14 mouse cellular contexts compared by ENCODE assay signal in genomic region chr13:60126338-60126737, GRCm38 (mm10). TPM values are rescaled to one million over a fixed set of nuclear protein-coding genes. Genes with fewer than 3 reads are reported as not detected.
DNase-seq lines count a peak whose midpoint lies in the region; ATAC-seq and TF ChIP-seq lines count a peak whose summit lies in the region.
"Had no signal": no experiment of that assay in that cellular context is flagged by ENCODE, and none has a peak within 500 bp of the region (broad histone marks: within the 10 kb centered on the region; RNA-seq: fewer than 3 reads in every experiment).

No protein-coding gene starts in this region.

- peak overlapping the region; percentile 90 for H3K27ac ChIP-seq in forebrain, embryonic 12.5 days
- H3K27ac ChIP-seq in hindbrain, embryonic 16.5 days (ENCODE audit: low read depth, low read length), result no peak overlapping the region
- H3K27ac ChIP-seq in midbrain, embryonic 15.5 days, result no peak overlapping the region
- H3K27ac ChIP-seq in thymus, adult 2 months (ENCODE audit: control insufficient read depth, insufficient read depth, low read length), result no peak overlapping the region
- H3K27ac ChIP-seq: layer of hippocampus, adult 2 months had no signal

- H3K4me3 ChIP-seq in forebrain, embryonic 12.5 days (replicated peaks), result no peak overlapping the region
- H3K4me3 ChIP-seq in hindbrain, embryonic 16.5 days (ENCODE audit: low read length), result peak overlapping the region; percentile 4
- H3K4me3 ChIP-seq in midbrain, embryonic 15.5 days, result no peak overlapping the region
- H3K4me3 ChIP-seq in thymus, adult 2 months (ENCODE audit: control insufficient read depth, insufficient read depth, low read length), result no peak overlapping the region
- H3K4me3 ChIP-seq: layer of hippocampus, adult 2 months had no signal

- 0 out of 2 replicates have a peak, but pooled peaks have one; percentile 6 for ATAC-seq in forebrain, embryonic 12.5 days (ENCODE audit: low FRiP score)
- 0 out of 2 replicates have a peak, but pooled peaks have one; percentile 28 for ATAC-seq in hindbrain, embryonic 16.5 days
- ATAC-seq in midbrain, embryonic 15.5 days (replicated peaks), result peak; percentile 53; the same call in 1 of the 2 replicates
- ATAC-seq: intestine, embryonic 16.5 days; lung, postnatal 0 days had no signal

- DNase-seq in heart, adult 11 months, result peak; percentile 53
- DNase-seq in heart, postnatal 14 days, result no peak
- no peak for DNase-seq in thymus, postnatal 36 days
- DNase-seq in thymus, adult 2 months, result no peak
- DNase-seq in layer of hippocampus, postnatal 14 days (ENCODE audit: low spot score in 2 of 2), result no peak
- DNase-seq: cerebellum, adult 11-12 months; liver had no signal

- intact Hi-C loops in heart, postnatal 14 days (cut with DNase I), result no loop called here

- WGBS in forebrain, embryonic 12.5 days, result 56% methylated on average over 19 of the region's 19 CpGs
- 35% methylated on average over 19 of the region's 19 CpGs for WGBS in hindbrain, embryonic 16.5 days
- 61% methylated on average over 19 of the region's 19 CpGs for WGBS in midbrain, embryonic 15.5 days
- 65% methylated on average over 19 of the region's 19 CpGs for WGBS in thymus, adult 2 months

- no peaks in the 10 kb centered on the region for H3K36me3 ChIP-seq in forebrain, embryonic 12.5 days (replicated peaks)
- H3K36me3 ChIP-seq in hindbrain, embryonic 16.5 days (ENCODE audit: control insufficient read depth, insufficient read depth, low read length), result no peaks in the 10 kb centered on the region
- no peaks in the 10 kb centered on the region for H3K36me3 ChIP-seq in midbrain, embryonic 15.5 days (replicated peaks)
- no peaks in the 10 kb centered on the region for H3K36me3 ChIP-seq in thymus, adult 2 months (ENCODE audit: control insufficient read depth, insufficient read depth, low read length)

- H3K4me1 ChIP-seq in forebrain, embryonic 12.5 days, result peaks cover 51% of the 10 kb centered on the region
- H3K4me1 ChIP-seq in hindbrain, embryonic 16.5 days (ENCODE audit: control insufficient read depth, insufficient read depth, low read depth, low read length), result peaks cover 11% of the 10 kb centered on the region
- H3K4me1 ChIP-seq in midbrain, embryonic 15.5 days, result peaks cover 14% of the 10 kb centered on the region
- no peaks in the 10 kb centered on the region for H3K4me1 ChIP-seq in thymus, adult 2 months (replicated peaks; ENCODE audit: control insufficient read depth, insufficient read depth, low read length)

- no peak overlapping the region for H3K9ac ChIP-seq in forebrain, embryonic 12.5 days
- H3K9ac ChIP-seq in hindbrain, embryonic 16.5 days (ENCODE audit: low read depth, low read length), result peak overlapping the region; percentile 1; the same call in 1 of the 2 replicates
- H3K9ac ChIP-seq in midbrain, embryonic 15.5 days, result no peak overlapping the region

- H3K27me3 ChIP-seq in forebrain, embryonic 12.5 days, result peaks cover 31% of the 10 kb centered on the region
- no peaks in the 10 kb centered on the region for H3K27me3 ChIP-seq in hindbrain, embryonic 16.5 days (replicated peaks; ENCODE audit: control insufficient read depth, insufficient read depth, low read length)
- no peaks in the 10 kb centered on the region for H3K27me3 ChIP-seq in midbrain, embryonic 15.5 days (replicated peaks)
- H3K27me3 ChIP-seq in thymus, adult 2 months (ENCODE audit: control insufficient read depth, insufficient read depth, low read length), result no peaks in the 10 kb centered on the region

- H3K4me2 ChIP-seq in forebrain, embryonic 12.5 days, result peak overlapping the region; percentile 40
- H3K4me2 ChIP-seq in hindbrain, embryonic 16.5 days (ENCODE audit: low read length), result peak overlapping the region; percentile 41
- H3K4me2 ChIP-seq in midbrain, embryonic 15.5 days, result peak overlapping the region; percentile 26

- H3K9me3 ChIP-seq in forebrain, embryonic 12.5 days, result no peaks in the 10 kb centered on the region
- H3K9me3 ChIP-seq in hindbrain, embryonic 16.5 days (ENCODE audit: control insufficient read depth, low read length), result no peaks in the 10 kb centered on the region
- H3K9me3 ChIP-seq in midbrain, embryonic 15.5 days, result no peaks in the 10 kb centered on the region

- no peak for TF ChIP-seq CTCF in thymus, adult 2 months (IDR thresholded peaks at IDR 0.05; ENCODE audit: borderline replicate concordance, control insufficient read depth, extremely low read depth, insufficient read depth, low read length, poor library complexity)

- no peak for TF ChIP-seq POLR2A in thymus, adult 2 months (IDR thresholded peaks at IDR 0.05; ENCODE audit: control insufficient read depth, extremely low read depth, insufficient read depth, low read length, poor library complexity)

RNA-seq across cellular contexts. Expression of gene Gas1, which starts 50.8 kb away (rescaled TPM):
- total RNA-seq in heart, postnatal 14 days (2021), result 10 to 100 TPM; 56.7 to 60.4 TPM
- 140 and 153 TPM in 2 replicates for polyA plus RNA-seq in forebrain, embryonic 12.5 days (2016; fragmentation: Nextera tagmentation; extraction: Ambion mirVana)
- polyA plus RNA-seq in hindbrain, embryonic 16.5 days (2015; fragmentation: Nextera tagmentation; extraction: Ambion mirVana), result 11.7 and 14.6 TPM in 2 replicates
- 15.1 and 23.1 TPM in 2 replicates for polyA plus RNA-seq in midbrain, embryonic 15.5 days (2015; fragmentation: Nextera tagmentation; extraction: Ambion mirVana)
- polyA plus RNA-seq in thymus, adult 2 months (2012; rRNA removed), result 58.7 and 66.8 TPM in 2 replicates
- total RNA-seq in layer of hippocampus, postnatal 14 days (2021), result 10 to 100 TPM; 11.5 to 11.8 TPM
- total RNA-seq: monocyte, adult 5-6 weeks had no signal
